Mouse (Mus musculus) CH12.LX (cell line): ENCODE results near the gene Slc6a5. TPM values are rescaled to one million over a fixed set of nuclear protein-coding genes. Genes with fewer than 3 reads are reported as not detected.

ENCODE experiments used
- DNase-seq: peaks from one replicate; pipeline ENCODE4 v3.0.0-alpha.2; 2013; ENCODE audit errors: extremely low read depth
- H3K27ac ChIP-seq: 2 replicates; pipeline ENCODE4 v1.5.1; 2012; ENCODE audit warnings: low read depth, mild to moderate bottlenecking, control low read depth, moderate library complexity; ENCODE audit not compliant: insufficient read depth
- H3K27me3 ChIP-seq: replicated peaks from 2 replicates; pipeline ENCODE3; 2012; ENCODE audit warnings: inconsistent platforms
- H3K36me3 ChIP-seq, 2 experiments: replicated peaks in 1 of 2; 2 replicates each; pipeline versions ENCODE3 to v1.6.1; 2012; ENCODE audit warnings: inconsistent platforms in 1 of 2, low read length in 1 of 2, mild to moderate bottlenecking in 1 of 2, mixed read lengths in 1 of 2, moderate library complexity in 1 of 2; ENCODE audit not compliant: control insufficient read depth in 1 of 2, insufficient read depth in 1 of 2
- H3K4me1 ChIP-seq, 2 experiments: 2 replicates each; pipeline ENCODE4 v1.6.1; 2012; ENCODE audit warnings: inconsistent platforms in 1 of 2, moderate library complexity in 1 of 2; ENCODE audit not compliant: insufficient read depth in 2 of 2, control insufficient read depth in 1 of 2
- H3K4me2 ChIP-seq: 2 replicates; pipeline ENCODE4 v1.6.1; 2012; ENCODE audit warnings: low read depth, mild to moderate bottlenecking, control low read depth; ENCODE audit not compliant: poor library complexity, insufficient read depth, severe bottlenecking
- H3K4me3 ChIP-seq, 3 experiments: fragments of 150-350 bp in 1 of 3; sonication (generic) in 1 of 3; replicated peaks in 1 of 3; 2 replicates each; pipeline versions ENCODE3 to v1.5.1; 2011 to 2012; ENCODE audit warnings: low read depth in 2 of 3, low read length in 2 of 3, mild to moderate bottlenecking in 2 of 3, moderate library complexity in 2 of 3, control low read depth in 1 of 3, improper control_type of control experiment in 1 of 3, inconsistent platforms in 1 of 3, mixed read lengths in 1 of 3; ENCODE audit not compliant: poor library complexity in 1 of 3
- H3K79me2 ChIP-seq: replicated peaks from 2 replicates; pipeline ENCODE4 v1.6.1; 2012; ENCODE audit warnings: mild to moderate bottlenecking, moderate library complexity; ENCODE audit not compliant: control insufficient read depth, poor library complexity, insufficient read depth, severe bottlenecking; ENCODE audit errors: extremely low read depth
- H3K9ac ChIP-seq: 2 replicates; pipeline ENCODE4 v1.6.1; 2012; ENCODE audit warnings: low read depth, mild to moderate bottlenecking, control low read depth, moderate library complexity; ENCODE audit not compliant: insufficient read depth
- H3K9me3 ChIP-seq: replicated peaks from 2 replicates; pipeline ENCODE3; 2012; ENCODE audit warnings: low read length, inconsistent platforms, mixed read lengths
- BHLHE40 ChIP-seq: IDR thresholded peaks from 2 replicates; pipeline ENCODE4 v1.6.1; 2011; ENCODE audit warnings: mild to moderate bottlenecking, low read depth, low read length, improper control_type of control experiment
- CTCF ChIP-seq, 2 experiments: IDR thresholded peaks in 1 of 2; conservative IDR thresholded peaks in 1 of 2; 2 replicates each; pipeline ENCODE4 v1.5.1; 2011 to 2012; ENCODE audit warnings: low read depth in 2 of 2, low read length in 2 of 2, improper control_type of control experiment in 1 of 2, inconsistent platforms in 1 of 2, mild to moderate bottlenecking in 1 of 2, moderate library complexity in 1 of 2
- EP300 ChIP-seq: IDR thresholded peaks from 2 replicates; pipeline ENCODE4 v1.6.1; 2011; ENCODE audit warnings: low read length, improper control_type of control experiment
- IRF4 ChIP-seq: IDR thresholded peaks from 2 replicates; pipeline ENCODE4 v1.6.1; 2014; ENCODE audit warnings: low read depth, mild to moderate bottlenecking, inconsistent platforms, low read length, improper control_type of control experiment
- JUN ChIP-seq: IDR thresholded peaks from 2 replicates; pipeline ENCODE4 v1.6.1; 2011; ENCODE audit warnings: low read depth, mild to moderate bottlenecking, low read length, improper control_type of control experiment, moderate library complexity; ENCODE audit not compliant: insufficient read depth
- MAFK ChIP-seq: IDR thresholded peaks from 2 replicates; pipeline ENCODE4 v1.6.1; 2011; ENCODE audit warnings: low read length, improper control_type of control experiment; ENCODE audit not compliant: insufficient replicate concordance
- MXI1 ChIP-seq: IDR thresholded peaks from 2 replicates; pipeline ENCODE4 v1.6.1; 2011; ENCODE audit warnings: mild to moderate bottlenecking, low read depth, low read length, improper control_type of control experiment
- RCOR1 ChIP-seq: conservative IDR thresholded peaks from 2 replicates; pipeline ENCODE4 v1.6.1; 2012; ENCODE audit warnings: low read depth, mild to moderate bottlenecking, inconsistent platforms, low read length, improper control_type of control experiment
- SMC3 ChIP-seq: IDR thresholded peaks from 2 replicates; pipeline ENCODE4 v1.6.1; 2011; ENCODE audit warnings: low read depth, low read length, improper control_type of control experiment
- ZMIZ1 ChIP-seq: IDR thresholded peaks from 2 replicates; pipeline ENCODE4 v1.6.1; 2012; ENCODE audit warnings: low read depth, mild to moderate bottlenecking, inconsistent platforms, low read length, improper control_type of control experiment
- dilution Hi-C: fragments of 300-500 bp; cut with MboI; formaldehyde crosslinking; loops from 2 replicates; pipeline ENCODE4 v1.14.3; 2020; ENCODE audit warnings: low sequenced_read_pairs; ENCODE audit not compliant: extremely low pct_unique_long_range_greater_than_20kb, extremely low pct_ligation_motif_present
- in situ Hi-C: fragments of 300-500 bp; cut with MboI; formaldehyde crosslinking; loops from 3 replicates; pipeline ENCODE4 v1.14.3; 2019; ENCODE audit warnings: low sequenced_read_pairs, low pct_ligation_motif_present, low pct_unique_long_range_greater_than_20kb, mixed read lengths
- polyA plus RNA-seq: library from polyadenylated mRNA; unstranded; fragments of >175 nt; gene quantifications from 2 replicates; pipeline ENCODE4 v1.2.1, GENCODE M21; 2012; ENCODE audit warnings: low read depth; ENCODE audit not compliant: insufficient read length
- total RNA-seq, 2 experiments: library from RNA; depleted of rRNA; stranded (reverse); fragments of 300-350 nt in 1 of 2; fragments of >200 nt in 1 of 2; gene quantifications; 2 replicates each; pipeline ENCODE4 v1.2.3; 2012 to 2014

Slc6a5 gene
- total and polyA plus RNA-seq, 3 experiments, result not detected

GRCm38 (mm10) chr7:49984698-49985097 lies 74.8 kb downstream of the Slc6a5 start:
- DNase-seq, result no peak
- H3K27me3 ChIP-seq, result peaks cover 10% of the 10 kb centered on the region
- dilution Hi-C loops (no loop called here), in situ Hi-C loops (no loop called here)
- no peak for TF ChIP-seq MXI1
- H3K4me2 ChIP-seq, result no peak overlapping the region
- no peaks in the 10 kb centered on the region for H3K79me2 ChIP-seq
- H3K9ac ChIP-seq, result no peak overlapping the region
- no peaks in the 10 kb centered on the region for H3K4me1 ChIP-seq
- no peaks in the 10 kb centered on the region for H3K9me3 ChIP-seq
- H3K4me3 ChIP-seq, result no peak overlapping the region
- H3K27ac ChIP-seq, result no peak overlapping the region
- H3K36me3 ChIP-seq, result no peaks in the 10 kb centered on the region

- Histone ChIP-seq H3K27ac (no peak overlapping the region), H3K9me3 (no peaks in the 10 kb centered on the region), H3K4me2 (no peak overlapping the region), H3K4me1 (no peaks in the 10 kb centered on the region), H3K4me3 (no peak overlapping the region), H3K79me2 (no peaks in the 10 kb centered on the region), H3K27me3 (peaks cover 6% of the 10 kb centered on the region), H3K36me3 (no peaks in the 10 kb centered on the region), H3K9ac (no peak overlapping the region)
- DNase-seq, result no peak
- in situ Hi-C loops, result no loop called here
- TF ChIP-seq CTCF (conservative IDR thresholded peaks at IDR 0.05 in 1 of 2, IDR thresholded peaks at IDR 0.05 in 1 of 2; ENCODE audit: low read depth in 2 of 2, low read length in 2 of 2), result no peak
- TF ChIP-seq MAFK, result no peak
- no peak for TF ChIP-seq RCOR1
- dilution Hi-C loops, result no loop called here
Observed at GRCm38 (mm10) chr7:49985947-49986346, 76.0 kb downstream of the Slc6a5 start.

DNA sequence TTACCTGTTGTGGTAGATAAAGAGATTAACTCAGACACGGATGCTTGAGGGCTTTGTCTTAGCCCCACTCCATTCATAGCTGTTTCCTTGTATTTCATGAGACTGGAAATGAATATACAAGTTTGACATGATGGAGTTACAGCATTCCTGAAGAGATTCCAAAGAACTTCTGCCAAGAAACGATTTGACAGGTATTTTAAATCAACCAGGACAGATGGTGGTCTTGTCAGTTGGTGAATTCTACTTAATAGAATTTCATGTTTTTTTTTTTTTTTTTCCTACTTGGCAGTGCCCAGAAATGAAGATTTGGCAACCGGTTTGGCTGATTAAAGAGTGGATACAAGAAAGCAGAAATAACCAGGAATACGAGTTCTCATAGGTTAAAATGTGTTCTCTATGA lies 89.4 kb downstream of the Slc6a5 start:
- no peaks in the 10 kb centered on the region for H3K79me2 ChIP-seq
- no peak overlapping the region for H3K27ac ChIP-seq
- dilution Hi-C loops, result no loop called here
- H3K9ac ChIP-seq, result no peak overlapping the region
- DNase-seq, result no peak
- no peaks in the 10 kb centered on the region for H3K27me3 ChIP-seq
- no peak overlapping the region for H3K4me3 ChIP-seq
- no peaks in the 10 kb centered on the region for H3K9me3 ChIP-seq
- in situ Hi-C loops, result no loop called here
- no peak overlapping the region for H3K4me2 ChIP-seq
- H3K4me1 ChIP-seq, result no peaks in the 10 kb centered on the region
- no peaks in the 10 kb centered on the region for H3K36me3 ChIP-seq
- TF ChIP-seq ZMIZ1, result no peak
- no peak for TF ChIP-seq JUN
- no peak for TF ChIP-seq SMC3
- TF ChIP-seq BHLHE40, result no peak

DNA sequence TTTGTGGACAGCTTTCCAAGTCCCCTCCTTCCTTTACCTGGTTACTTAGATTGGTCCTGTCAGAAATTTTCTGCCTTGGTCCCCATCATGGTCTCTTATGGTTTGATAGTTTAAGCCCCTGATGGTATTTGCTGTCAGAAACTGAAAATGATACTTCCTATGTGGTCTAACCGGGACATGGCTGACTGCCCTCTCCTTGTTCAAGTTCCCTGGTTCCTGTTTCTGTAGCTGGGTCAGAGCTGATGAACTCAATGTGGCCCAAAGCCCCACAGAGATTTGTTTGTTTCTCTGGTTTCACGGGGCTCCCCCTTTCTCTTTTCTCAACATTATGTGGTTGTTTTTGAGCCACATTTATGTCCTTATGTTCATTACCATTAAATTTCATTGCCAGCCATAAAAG lies 95.3 kb downstream of the Slc6a5 start:
- no peaks in the 10 kb centered on the region for H3K79me2 ChIP-seq
- H3K27me3 ChIP-seq, result no peaks in the 10 kb centered on the region
- peak; percentile 12 for DNase-seq
- H3K27ac ChIP-seq, result no peak overlapping the region
- no peak overlapping the region for H3K9ac ChIP-seq
- H3K9me3 ChIP-seq, result no peaks in the 10 kb centered on the region
- H3K4me3 ChIP-seq, result no peak overlapping the region
- dilution Hi-C loops (no loop called here), in situ Hi-C loops (no loop called here)
- TF ChIP-seq MAFK, result 0 out of 2 replicates have a peak, but pooled peaks have one; percentile 29
- TF ChIP-seq MXI1, result no peak
- 0 out of 2 replicates have a peak, but pooled peaks have one; percentile 41 for TF ChIP-seq EP300
- TF ChIP-seq IRF4, result peak; percentile 40; the same call in 1 of the 2 replicates
- TF ChIP-seq, all 38 proteins: peak for 3
- no peaks in the 10 kb centered on the region for H3K36me3 ChIP-seq
- H3K4me1 ChIP-seq, result 0 out of 4 replicates have a peak, but pooled peaks cover 0 to 3% of the 10 kb centered on the region in 2 experiments
- no peak overlapping the region for H3K4me2 ChIP-seq
